Mouse (Mus musculus): Measurements from ENCODE around the gene Sptb. TPM values are rescaled to one million over a fixed set of nuclear protein-coding genes. Genes with fewer than 3 reads are reported as not detected.

The Sptb gene
- total RNA-seq, 4 experiments from 2014 or later = 167 to 183 (median 176) TPM

GRCm38 (mm10) chr12:76673794-76674222 lies 36.5 kb downstream of the Sptb start:
- DNase-seq (ENCODE audit: low spot score in 2 of 2) = no peak

- DNase-seq (ENCODE audit: low spot score in 2 of 2) = no peak
These were observed 38.3 kb downstream of the Sptb start for GRCm38 (mm10) chr12:76672008-76672407.

- peak in 1 of 2 experiments; percentile 21 for DNase-seq (ENCODE audit: low spot score in 2 of 2)
These were observed 39.7 kb downstream of the Sptb start for GRCm38 (mm10) chr12:76670533-76671086.

- no peak for DNase-seq (ENCODE audit: low spot score in 2 of 2)
These were observed 40.3 kb downstream of the Sptb start for GRCm38 (mm10) chr12:76669956-76670530.

GRCm38 (mm10) chr12:76668654-76669419 lies 41.5 kb downstream of the Sptb start:
- DNase-seq (ENCODE audit: low spot score in 2 of 2) = no peak

- peak; percentile 49 to 69 for DNase-seq (ENCODE audit: low spot score in 2 of 2)
These were observed 58.5 kb downstream of the Sptb start for GRCm38 (mm10) chr12:76651788-76652345.

GRCm38 (mm10) chr12:76649708-76650687 lies 60.3 kb downstream of the Sptb start:
- peak; percentile 46 to 68 for DNase-seq (ENCODE audit: low spot score in 2 of 2)

GRCm38 (mm10) chr12:76645222-76646110 lies 64.9 kb downstream of the Sptb start:
- DNase-seq (ENCODE audit: low spot score in 2 of 2) = no peak

GRCm38 (mm10) chr12:76643679-76644078 lies 66.7 kb downstream of the Sptb start:
- no peak for DNase-seq (ENCODE audit: low spot score in 2 of 2)

GRCm38 (mm10) chr12:76642616-76643015 lies 67.7 kb downstream of the Sptb start:
- DNase-seq (ENCODE audit: low spot score in 2 of 2) = no peak

- DNase-seq (ENCODE audit: low spot score in 2 of 2) = peak in 1 of 2 experiments; percentile 28
These were observed 69.7 kb downstream of the Sptb start for GRCm38 (mm10) chr12:76640620-76641019.

- DNase-seq (ENCODE audit: low spot score in 2 of 2) = peak; percentile 47 to 48
These were observed 75.3 kb downstream of the Sptb start for GRCm38 (mm10) chr12:76634899-76635693.

- no peak for DNase-seq (ENCODE audit: low spot score in 2 of 2)
These were observed 87.0 kb downstream of the Sptb start for GRCm38 (mm10) chr12:76623374-76623773.

GRCm38 (mm10) chr12:76619847-76620246 lies 90.5 kb downstream of the Sptb start:
- no peak for DNase-seq (ENCODE audit: low spot score in 2 of 2)

GRCm38 (mm10) chr12:76618175-76618574 lies 92.2 kb downstream of the Sptb start:
- no peak for DNase-seq (ENCODE audit: low spot score in 2 of 2)

- no peak for DNase-seq (ENCODE audit: low spot score in 2 of 2)
These were observed 94.8 kb downstream of the Sptb start for GRCm38 (mm10) chr12:76615580-76615937.

GRCm38 (mm10) chr12:76614868-76615579 lies 95.3 kb downstream of the Sptb start:
- DNase-seq (ENCODE audit: low spot score in 2 of 2) = no peak

- DNase-seq (ENCODE audit: low spot score in 2 of 2) = no peak
These were observed 97.7 kb downstream of the Sptb start for GRCm38 (mm10) chr12:76612621-76613020.
